Mouse (Mus musculus) bone marrow, adult 2 months (tissue): ENCODE data around the gene Pax8. TPM values are rescaled to one million over a fixed set of nuclear protein-coding genes. Genes with fewer than 3 reads are reported as not detected.

ENCODE experiments used
- H3K27ac ChIP-seq: fragments of 200-500 bp; 2 replicates; pipeline ENCODE4 v1.5.1; 2012; ENCODE audit warnings: low read depth, mild to moderate bottlenecking, control low read depth, inconsistent platforms, low read length; ENCODE audit not compliant: control insufficient read depth, poor library complexity, insufficient read depth
- H3K4me1 ChIP-seq: fragments of 200-500 bp; 2 replicates; pipeline ENCODE4 v1.6.1; 2011; ENCODE audit warnings: low read length; ENCODE audit not compliant: control insufficient read depth, insufficient read depth
- H3K4me3 ChIP-seq: fragments of 200-500 bp; replicated peaks from 2 replicates; pipeline ENCODE3; 2011; ENCODE audit warnings: mild to moderate bottlenecking, low read depth, low read length, control low read depth; ENCODE audit not compliant: control insufficient read depth
- CTCF ChIP-seq: fragments of 200-500 bp; IDR thresholded peaks from 2 replicates; pipeline ENCODE4 v1.5.1; 2011; ENCODE audit warnings: low read length, control low read depth; ENCODE audit not compliant: control insufficient read depth, insufficient read depth
- POLR2A ChIP-seq: fragments of 200-500 bp; IDR thresholded peaks from 2 replicates; pipeline ENCODE4 v1.6.1; 2011; ENCODE audit warnings: low read depth, mild to moderate bottlenecking, control low read depth, low read length, borderline replicate concordance; ENCODE audit not compliant: control insufficient read depth
- whole genome bisulfite sequencing: fragments of 180-500 bp; shearing (Covaris S2); methylation state at CpG from one replicate; pipeline ENCODE4 v1.1.7; 2018; 5-methylcytosine and 5-hydroxymethylcytosine counted together
- polyA plus RNA-seq: library from polyadenylated mRNA; stranded (reverse); fragments of >200 nt; gene quantifications from 2 replicates; pipeline ENCODE4 v1.2.4, GENCODE M21; 2011; ENCODE audit warnings: low replicate concordance; ENCODE audit not compliant: missing spikeins, insufficient read depth, insufficient read length

Pax8 gene
- polyA plus RNA-seq, 1 experiment, result 1.6 TPM

DNA sequence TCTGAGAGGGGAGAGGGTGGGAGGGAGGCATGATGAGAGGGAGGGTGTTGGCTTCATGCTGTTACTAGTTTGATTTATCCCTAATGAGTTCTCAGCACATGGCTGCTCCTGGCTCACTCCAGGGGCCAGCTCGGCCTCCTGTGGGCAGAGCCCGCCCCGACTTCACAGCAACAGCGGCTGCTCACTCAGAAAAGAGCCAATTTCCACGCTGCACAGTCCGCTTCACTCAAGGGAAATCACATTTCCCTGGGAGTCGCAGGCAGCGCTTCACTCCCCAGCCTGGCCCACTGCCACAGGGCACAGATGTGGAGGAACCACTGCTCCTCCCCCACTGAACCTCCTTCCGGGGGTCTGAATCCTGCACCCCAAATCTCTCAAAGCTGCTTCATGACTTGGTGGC, 58.7 kb downstream of the Pax8 start:
- H3K4me1 ChIP-seq, result no peaks in the 10 kb centered on the region
- no peak overlapping the region for H3K4me3 ChIP-seq
- TF ChIP-seq POLR2A (no peak), CTCF (no peak)
- 12% methylated on average over 9 of the region's 9 CpGs for WGBS
- no peak overlapping the region for H3K27ac ChIP-seq

DNA sequence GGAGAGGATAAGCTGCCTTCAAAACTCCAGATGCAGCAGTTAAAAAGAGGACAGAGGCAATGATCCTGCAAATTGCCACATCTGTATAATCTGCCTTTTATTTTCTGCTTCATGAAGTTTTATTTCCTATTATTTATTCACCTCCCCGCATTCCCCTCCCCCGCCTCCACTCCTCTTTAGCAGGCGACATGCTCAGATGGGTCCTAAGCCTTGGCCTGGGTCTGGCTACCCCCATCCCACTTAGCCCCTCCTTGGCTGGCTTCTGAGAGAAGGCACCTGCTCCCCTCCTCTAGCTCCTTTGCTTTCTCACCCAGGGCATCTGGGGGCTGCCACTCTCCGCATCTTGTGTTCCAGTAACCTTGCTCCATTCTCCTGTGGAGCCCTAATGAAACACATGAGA, 61.7 kb downstream of the Pax8 start:
- WGBS, result 78% methylated on average over 4 of the region's 4 CpGs

DNA sequence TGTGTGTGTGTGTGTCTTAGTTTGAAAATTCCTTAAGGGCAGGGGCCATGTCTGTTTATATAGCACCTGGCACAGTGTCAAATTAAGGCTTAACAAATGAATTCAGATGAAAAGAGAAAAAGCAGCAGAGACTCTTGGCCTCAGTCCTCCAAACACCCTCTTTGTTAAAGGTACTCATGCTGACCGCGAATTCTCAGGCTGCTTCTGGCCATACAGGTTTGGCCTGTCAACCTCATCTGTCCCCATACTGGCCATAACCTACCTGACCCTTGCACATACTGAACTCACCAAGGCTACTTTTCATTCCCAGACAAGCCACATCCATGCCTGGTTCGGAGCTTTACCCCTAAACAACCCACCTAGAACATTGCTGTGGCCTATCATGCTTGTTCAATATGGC, 62.2 kb downstream of the Pax8 start:
- H3K4me3 ChIP-seq, result no peak overlapping the region
- WGBS, result 73% methylated on average over 3 of the region's 3 CpGs
- no peak for TF ChIP-seq POLR2A
- no peak for TF ChIP-seq CTCF
- H3K4me1 ChIP-seq, result no peaks in the 10 kb centered on the region
- H3K27ac ChIP-seq, result no peak overlapping the region

More for the DNA sequence above, 61.7 kb downstream of the Pax8 start:
- Histone ChIP-seq H3K27ac (no peak overlapping the region), H3K4me1 (no peaks in the 10 kb centered on the region), H3K4me3 (no peak overlapping the region)
- TF ChIP-seq CTCF (no peak), POLR2A (no peak)

DNA sequence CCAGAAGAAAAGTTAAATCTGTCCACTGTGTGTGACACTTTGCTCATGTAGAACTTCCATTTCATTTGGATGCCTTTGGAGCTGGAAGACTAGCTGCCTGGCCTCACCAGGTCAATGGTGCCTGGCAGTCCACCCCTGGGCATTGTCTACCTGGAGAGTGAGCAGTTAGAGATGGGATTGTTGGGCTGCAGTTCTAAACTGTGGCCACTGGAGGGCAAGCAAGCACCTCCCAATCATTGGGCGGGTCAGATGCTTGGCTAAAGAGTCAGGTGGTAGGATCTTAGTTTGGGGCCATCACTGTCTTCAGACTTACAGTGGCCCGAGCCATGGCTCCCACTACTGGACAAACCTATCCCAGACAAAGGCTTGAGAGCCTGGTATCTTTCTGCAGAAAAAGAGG, 66.2 kb downstream of the Pax8 start:
- no peak overlapping the region for H3K27ac ChIP-seq
- peak; percentile 90 for TF ChIP-seq CTCF
- TF ChIP-seq POLR2A, result no peak
- H3K4me3 ChIP-seq, result no peak overlapping the region
- WGBS, result 9% methylated on average over 2 of the region's 2 CpGs
- no peaks in the 10 kb centered on the region for H3K4me1 ChIP-seq

DNA sequence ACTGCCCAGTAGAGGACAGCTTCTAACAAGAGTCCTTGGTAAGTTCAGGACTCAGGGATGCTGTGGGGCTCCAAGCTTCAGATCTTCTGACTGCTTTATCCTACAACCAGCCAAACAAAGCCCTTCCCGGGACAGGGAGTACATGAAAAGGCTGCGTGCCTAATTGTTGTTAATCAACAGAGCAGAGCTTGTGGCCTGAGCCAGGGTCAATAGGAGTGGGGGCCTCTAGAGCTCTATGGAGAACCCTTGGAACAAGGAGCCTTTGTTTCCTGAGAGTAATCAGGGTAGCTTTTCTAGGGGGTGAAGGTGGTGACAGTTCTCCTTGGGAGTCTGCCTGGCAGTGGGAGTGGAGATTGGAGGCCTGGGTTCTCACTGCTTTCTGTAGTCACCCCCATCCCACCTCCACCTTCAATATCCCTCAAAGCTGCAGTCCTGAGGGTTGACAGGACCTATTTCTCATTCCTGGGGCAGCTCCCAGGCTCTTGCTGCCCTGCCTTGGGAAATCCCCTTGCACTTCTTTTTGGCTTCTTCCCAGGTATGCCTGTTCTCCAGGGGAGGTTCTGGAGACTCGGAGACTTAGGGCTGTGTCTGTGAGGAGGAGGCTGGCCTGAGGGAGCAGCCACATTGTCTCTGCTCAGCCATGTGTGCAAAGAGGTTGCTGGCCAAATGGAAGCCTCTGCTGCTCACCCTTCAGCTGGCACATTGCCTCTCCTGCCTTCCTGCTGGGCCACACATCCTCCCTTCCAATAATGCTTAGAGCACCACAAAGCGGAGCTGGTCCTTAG, 67.5 kb downstream of the Pax8 start:
- Histone ChIP-seq H3K4me1 (no peaks in the 10 kb centered on the region), H3K27ac (no peak overlapping the region), H3K4me3 (no peak overlapping the region)
- WGBS, result 86% methylated on average over 4 of the region's 4 CpGs
- TF ChIP-seq CTCF (no peak), POLR2A (no peak)

DNA sequence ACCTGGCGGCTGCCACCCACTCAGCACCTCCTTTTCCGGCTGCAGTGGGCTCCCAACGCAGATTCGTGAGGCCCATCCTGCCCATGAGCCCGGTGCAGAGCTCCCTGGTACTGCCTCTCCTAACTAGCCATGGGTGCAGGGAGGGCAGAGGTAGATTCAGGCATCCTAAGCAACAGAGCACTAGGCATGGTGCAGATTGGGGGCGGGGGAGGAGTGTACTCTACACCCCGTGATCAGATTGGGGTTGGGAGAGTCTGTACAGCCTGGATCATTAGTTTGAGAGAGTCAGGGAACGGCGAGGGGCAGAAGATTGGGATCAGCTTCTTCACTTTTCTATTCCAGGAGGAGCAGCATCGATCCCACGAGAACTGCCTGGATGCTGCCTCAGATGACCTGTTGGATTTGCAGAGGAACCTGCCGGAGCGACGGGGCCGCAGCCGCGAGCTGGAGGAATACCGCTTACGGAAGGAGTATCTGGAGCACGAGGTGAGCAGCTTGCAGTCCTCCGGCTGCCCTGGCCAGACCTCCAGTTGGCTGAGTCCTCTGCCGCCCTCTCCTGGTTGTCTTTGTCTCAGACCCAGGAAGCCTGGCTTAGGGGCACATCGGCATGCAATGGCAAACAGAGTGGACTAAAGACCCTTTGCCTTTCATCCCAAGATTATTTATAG, 69.9 kb downstream of the Pax8 start:
- WGBS, result 39% methylated on average over 23 of the region's 23 CpGs

DNA sequence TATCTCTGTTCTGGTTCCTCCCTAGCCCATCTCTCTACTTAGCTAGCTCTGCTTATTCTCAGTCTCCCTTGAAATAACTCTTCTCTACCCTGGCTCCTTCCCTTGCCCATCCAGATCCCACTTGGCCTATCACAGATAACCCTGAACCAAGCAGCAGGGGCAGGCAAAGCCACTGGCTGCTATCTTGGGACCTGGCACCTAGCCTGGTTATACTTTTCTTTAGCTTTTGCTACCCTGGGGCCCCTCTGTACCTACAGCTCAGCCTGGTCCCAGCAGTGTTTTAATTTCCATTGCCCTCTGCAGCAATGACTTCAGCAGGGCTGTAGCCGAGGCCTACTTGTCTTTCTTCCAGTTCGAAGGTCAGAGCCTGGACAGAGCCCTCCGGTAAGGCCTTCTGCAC, 74.7 kb downstream of the Pax8 start:
- no peak overlapping the region for H3K27ac ChIP-seq
- no peak overlapping the region for H3K4me3 ChIP-seq
- TF ChIP-seq POLR2A, result no peak
- no peak for TF ChIP-seq CTCF
- 81% methylated on average over 3 of the region's 3 CpGs for WGBS
- H3K4me1 ChIP-seq, result no peaks in the 10 kb centered on the region

More for the DNA sequence above, 69.9 kb downstream of the Pax8 start:
- H3K27ac ChIP-seq, result no peak overlapping the region
- TF ChIP-seq CTCF (peak; percentile 77), POLR2A (no peak)
- H3K4me1 ChIP-seq, result no peaks in the 10 kb centered on the region
- no peak overlapping the region for H3K4me3 ChIP-seq

DNA sequence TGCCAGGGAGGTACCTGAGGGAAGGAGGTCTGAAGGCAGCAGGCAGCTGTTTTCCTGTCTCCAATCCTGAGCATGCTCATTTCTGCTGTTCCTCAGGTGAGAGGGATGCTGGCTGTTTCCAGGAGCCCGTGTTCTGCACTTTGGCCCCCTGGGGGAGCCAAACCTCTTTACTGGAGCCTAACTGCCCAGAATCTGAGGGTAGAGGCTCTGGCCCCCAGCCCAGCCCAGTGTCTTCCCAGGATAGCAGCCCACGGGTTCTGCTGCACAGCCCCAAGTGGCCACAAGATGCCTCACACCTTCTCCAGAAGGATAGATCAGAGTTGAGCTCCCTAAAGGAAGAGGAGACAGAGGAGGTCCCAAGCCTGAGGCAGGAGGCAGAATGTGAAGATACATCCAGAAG, 78.3 kb downstream of the Pax8 start:
- whole genome bisulfite sequencing, result 36% methylated on average over 2 of the region's 2 CpGs
- H3K27ac ChIP-seq, result no peak overlapping the region
- no peak for TF ChIP-seq CTCF
- TF ChIP-seq POLR2A, result no peak
- no peaks in the 10 kb centered on the region for H3K4me1 ChIP-seq
- H3K4me3 ChIP-seq, result no peak overlapping the region
